Mouse (Mus musculus) stomach, embryonic 16.5 days (tissue): ENCODE results near the gene Sobp. TPM values are rescaled to one million over a fixed set of nuclear protein-coding genes. Genes with fewer than 3 reads are reported as not detected.

Experiments
- ATAC-seq: fragments of 200-750 bp; cut with Nextera tagmentation; 2 replicates; pipeline ENCODE4 v1.8.0; 2017; ENCODE audit warnings: moderate number of reproducible peaks, moderate TSS enrichment; ENCODE audit not compliant: insufficient read depth, low FRiP score
- H3K27ac ChIP-seq: fragments of 300-500 bp; sonication (generic); 2 replicates; pipeline ENCODE4 v1.5.1; 2014; ENCODE audit warnings: low read length
- H3K27me3 ChIP-seq: fragments of 300-500 bp; sonication (generic); 2 replicates; pipeline ENCODE4 v1.6.1; 2014; ENCODE audit warnings: low read length, control low read depth, mixed read lengths; ENCODE audit not compliant: control insufficient read depth, insufficient read depth
- H3K36me3 ChIP-seq: fragments of 300-500 bp; sonication (generic); 2 replicates; pipeline ENCODE4 v1.6.1; 2014; ENCODE audit warnings: low read length; ENCODE audit not compliant: control insufficient read depth, insufficient read depth
- H3K4me1 ChIP-seq: fragments of 300-500 bp; sonication (generic); 2 replicates; pipeline ENCODE4 v1.6.1; 2014; ENCODE audit warnings: low read length, control low read depth, mixed read lengths; ENCODE audit not compliant: control insufficient read depth, insufficient read depth
- H3K4me2 ChIP-seq: fragments of 300-500 bp; sonication (generic); 2 replicates; pipeline ENCODE4 v1.6.1; 2014; ENCODE audit warnings: low read depth, low read length, mixed read lengths
- H3K4me3 ChIP-seq: fragments of 300-500 bp; sonication (generic); replicated peaks from 2 replicates; pipeline ENCODE4 v1.5.1; 2014; ENCODE audit warnings: mild to moderate bottlenecking, low read length
- H3K9ac ChIP-seq: fragments of 300-500 bp; sonication (generic); 2 replicates; pipeline ENCODE4 v1.6.1; 2014; ENCODE audit warnings: low read length
- H3K9me3 ChIP-seq: fragments of 300-500 bp; sonication (generic); replicated peaks from 2 replicates; pipeline ENCODE4 v1.6.1; 2016; ENCODE audit warnings: low read length, control low read depth; ENCODE audit not compliant: control insufficient read depth
- WGBS: fragments of 180-500 bp; shearing (Covaris S2); extraction: QIAGEN DNeasy Blood & Tissue Kit; methylation state at CpG from one replicate; pipeline ENCODE4 v1.1.7; 2014; 5-methylcytosine and 5-hydroxymethylcytosine counted together
- polyA plus RNA-seq: library from polyadenylated mRNA; unstranded; fragments of >200 nt; fragmentation: Nextera tagmentation; extraction: Ambion mirVana; gene quantifications from 2 replicates; pipeline ENCODE4 v1.2.1, GENCODE M21; 2015

Sobp gene
- polyA plus RNA-seq, result 0.67 and 1.0 TPM in 2 replicates

GRCm38 (mm10) chr10:43174326-43175155 lies at the start of gene Sobp, which contains the start of gene 9030612E09Rik:
Gene Sobp, minus strand, starts transcription at chr10:43174530.
Gene 9030612E09Rik, plus strand, starts transcription at chr10:43174704.
- Histone ChIP-seq H3K4me2 (peak within 1 kb of the TSS; percentile 89), H3K4me3 (peak within 1 kb of the TSS; percentile 73), H3K27me3 (peaks cover 32% of the 10 kb centered on the region), H3K9ac (peak within 1 kb of the TSS; percentile 78), H3K4me1 (peaks cover 12% of the 10 kb centered on the region; the same call in 1 of the 2 replicates), H3K27ac (peak within 1 kb of the TSS; percentile 34; the same call in 1 of the 2 replicates), H3K36me3 (no peaks in the 10 kb centered on the region), H3K9me3 (no peaks in the 10 kb centered on the region)
- WGBS, result under 1% methylated on average over 78 of the region's 91 CpGs
- ATAC-seq, result peak; percentile 80

GRCm38 (mm10) chr10:43223391-43223790 lies 49.1 kb upstream of the Sobp start:
- H3K4me2 ChIP-seq, result no peak overlapping the region
- WGBS, result 90% methylated on average over 2 of the region's 2 CpGs
- ATAC-seq, result no peak
- H3K9ac ChIP-seq, result no peak overlapping the region
- H3K27me3 ChIP-seq, result no peaks in the 10 kb centered on the region
- no peaks in the 10 kb centered on the region for H3K36me3 ChIP-seq
- H3K9me3 ChIP-seq, result no peaks in the 10 kb centered on the region
- no peak overlapping the region for H3K27ac ChIP-seq
- peaks cover 7% of the 10 kb centered on the region for H3K4me1 ChIP-seq
- H3K4me3 ChIP-seq, result no peak overlapping the region

- Histone ChIP-seq H3K4me2 (peak overlapping the region; percentile 61), H3K9ac (peak overlapping the region; percentile 83), H3K9me3 (no peaks in the 10 kb centered on the region), H3K4me3 (peak overlapping the region; percentile 78), H3K27me3 (no peaks in the 10 kb centered on the region), H3K4me1 (peaks cover 7% of the 10 kb centered on the region), H3K27ac (peak overlapping the region; percentile 80), H3K36me3 (no peaks in the 10 kb centered on the region)
- under 1% methylated on average over 25 of the region's 25 CpGs for WGBS
- ATAC-seq, result peak; percentile 31
Observed at GRCm38 (mm10) chr10:43221659-43222058, 47.3 kb upstream of the Sobp start.

- no peaks in the 10 kb centered on the region for H3K27me3 ChIP-seq
- peak within 1 kb of the TSS; percentile 64 for H3K4me2 ChIP-seq
- H3K36me3 ChIP-seq, result no peaks in the 10 kb centered on the region
- under 1% methylated on average over 50 of the region's 50 CpGs for WGBS
- peak within 1 kb of the TSS; percentile 78 for H3K4me3 ChIP-seq
- peaks cover 7% of the 10 kb centered on the region for H3K4me1 ChIP-seq
- H3K27ac ChIP-seq, result peak within 1 kb of the TSS; percentile 91
- H3K9me3 ChIP-seq, result no peaks in the 10 kb centered on the region
- peak within 1 kb of the TSS; percentile 96 for H3K9ac ChIP-seq
- ATAC-seq, result peak; percentile 98
Observed at GRCm38 (mm10) chr10:43220910-43221625, 46.7 kb upstream of the Sobp start, which contains the start of gene Pdss2. Gene Pdss2, plus strand, starts transcription at chr10:43221486.

DNA sequence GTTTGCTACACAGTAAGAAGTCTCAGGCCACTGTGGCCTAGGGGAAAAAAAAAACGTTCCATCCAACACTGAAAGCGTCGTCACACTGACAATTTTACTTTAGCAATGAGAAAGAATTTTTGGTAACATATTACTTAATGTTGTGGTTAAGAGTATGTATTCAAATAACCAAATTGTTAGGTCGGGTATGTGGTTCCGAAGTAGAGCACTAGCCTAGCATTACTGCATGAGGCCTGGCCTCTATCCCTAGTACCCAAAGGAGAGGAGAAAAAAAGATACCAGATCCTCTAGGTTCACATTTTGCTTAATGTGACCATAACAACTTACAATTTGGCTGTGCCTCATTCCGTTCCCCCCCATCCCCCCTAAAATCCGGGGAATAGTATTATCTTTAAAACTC lies 46.1 kb upstream of the Sobp start:
- Histone ChIP-seq H3K4me1 (peaks cover 7% of the 10 kb centered on the region), H3K36me3 (no peaks in the 10 kb centered on the region), H3K4me3 (peak overlapping the region; percentile 78), H3K9me3 (no peaks in the 10 kb centered on the region), H3K27ac (peak overlapping the region; percentile 91), H3K4me2 (peak overlapping the region; percentile 64), H3K9ac (peak overlapping the region; percentile 96), H3K27me3 (no peaks in the 10 kb centered on the region)
- WGBS, result 14% methylated on average over 7 of the region's 7 CpGs
- no peak for ATAC-seq

- Histone ChIP-seq H3K9me3 (no peaks in the 10 kb centered on the region), H3K36me3 (no peaks in the 10 kb centered on the region), H3K27ac (no peak overlapping the region), H3K4me3 (no peak overlapping the region), H3K4me1 (peaks cover 7% of the 10 kb centered on the region), H3K4me2 (no peak overlapping the region), H3K9ac (no peak overlapping the region), H3K27me3 (no peaks in the 10 kb centered on the region)
- no peak for ATAC-seq
- WGBS, result 90% methylated on average over 13 of the region's 13 CpGs
Observed at GRCm38 (mm10) chr10:43217361-43217900, 43.1 kb upstream of the Sobp start.

DNA sequence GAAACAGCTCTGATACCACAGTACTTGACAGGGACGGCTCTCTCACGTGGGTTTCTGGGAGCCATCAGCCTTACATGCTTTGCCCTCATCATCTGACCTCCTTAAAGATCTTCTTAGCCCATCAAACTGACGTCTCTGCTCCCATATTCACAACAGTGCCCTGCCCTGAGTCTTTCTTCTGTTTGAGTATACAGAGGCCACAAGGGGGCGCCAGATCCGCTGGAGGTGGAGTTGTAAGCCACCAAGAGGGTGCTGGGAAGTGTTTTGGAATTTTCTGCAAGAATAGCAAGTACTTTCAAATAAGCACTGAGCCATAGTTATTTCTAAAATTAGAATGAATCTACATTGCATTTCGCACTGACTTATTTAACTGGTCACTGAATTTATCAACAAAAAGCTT lies 37.5 kb upstream of the Sobp start:
- Histone ChIP-seq H3K4me1 (no peaks in the 10 kb centered on the region), H3K27ac (no peak overlapping the region), H3K27me3 (no peaks in the 10 kb centered on the region), H3K4me3 (no peak overlapping the region), H3K9me3 (no peaks in the 10 kb centered on the region), H3K36me3 (no peaks in the 10 kb centered on the region), H3K4me2 (no peak overlapping the region), H3K9ac (no peak overlapping the region)
- ATAC-seq, result no peak
- 32% methylated on average over 6 of the region's 6 CpGs for WGBS

- Histone ChIP-seq H3K9me3 (peaks cover 4% of the 10 kb centered on the region; the same call in 1 of the 2 replicates), H3K9ac (no peak overlapping the region), H3K4me3 (no peak overlapping the region), H3K27ac (no peak overlapping the region), H3K4me1 (no peaks in the 10 kb centered on the region), H3K4me2 (no peak overlapping the region), H3K27me3 (no peaks in the 10 kb centered on the region), H3K36me3 (no peaks in the 10 kb centered on the region)
- ATAC-seq, result no peak
- 79% methylated on average over 3 of the region's 3 CpGs for WGBS
Observed at GRCm38 (mm10) chr10:43203865-43204264, 29.5 kb upstream of the Sobp start.
